Mouse (Mus musculus) erythroblast, embryonic 14.5 days (primary cell): ENCODE data around the gene E2f1. TPM values are rescaled to one million over a fixed set of nuclear protein-coding genes. Genes with fewer than 3 reads are reported as not detected.

Source experiments
- H3K27me3 ChIP-seq: 2 replicates; pipeline ENCODE4 v1.6.1; 2012; ENCODE audit warnings: inconsistent platforms; ENCODE audit not compliant: control insufficient read depth
- H3K36me3 ChIP-seq: 2 replicates; pipeline ENCODE4 v1.6.1; 2012; ENCODE audit warnings: mild to moderate bottlenecking, inconsistent platforms; ENCODE audit not compliant: control insufficient read depth
- H3K4me1 ChIP-seq: 2 replicates; pipeline ENCODE4 v1.6.1; 2012; ENCODE audit warnings: inconsistent platforms; ENCODE audit not compliant: control insufficient read depth
- H3K4me3 ChIP-seq: replicated peaks from 2 replicates; pipeline ENCODE3; 2012; ENCODE audit warnings: moderate library complexity, mild to moderate bottlenecking, inconsistent platforms
- H3K9me3 ChIP-seq: 2 replicates; pipeline ENCODE4 v1.6.1; 2012; ENCODE audit warnings: low read length, inconsistent platforms, mixed read lengths; ENCODE audit not compliant: control insufficient read depth
- GATA1 ChIP-seq: IDR thresholded peaks from 2 replicates; pipeline ENCODE4 v1.6.1; 2012; ENCODE audit warnings: low read length, inconsistent platforms, mixed read lengths
- TAL1 ChIP-seq: IDR thresholded peaks from 3 replicates; pipeline ENCODE4 v1.6.1; 2012; ENCODE audit warnings: low read length, inconsistent platforms, mixed read lengths
- polyA plus RNA-seq: library from polyadenylated mRNA; stranded (reverse); fragments of >175 nt; gene quantifications from 2 replicates; pipeline ENCODE4 v1.2.3, GENCODE M21; 2012

Gene E2f1
- polyA plus RNA-seq, 1 experiment = 22.6 TPM

DNA sequence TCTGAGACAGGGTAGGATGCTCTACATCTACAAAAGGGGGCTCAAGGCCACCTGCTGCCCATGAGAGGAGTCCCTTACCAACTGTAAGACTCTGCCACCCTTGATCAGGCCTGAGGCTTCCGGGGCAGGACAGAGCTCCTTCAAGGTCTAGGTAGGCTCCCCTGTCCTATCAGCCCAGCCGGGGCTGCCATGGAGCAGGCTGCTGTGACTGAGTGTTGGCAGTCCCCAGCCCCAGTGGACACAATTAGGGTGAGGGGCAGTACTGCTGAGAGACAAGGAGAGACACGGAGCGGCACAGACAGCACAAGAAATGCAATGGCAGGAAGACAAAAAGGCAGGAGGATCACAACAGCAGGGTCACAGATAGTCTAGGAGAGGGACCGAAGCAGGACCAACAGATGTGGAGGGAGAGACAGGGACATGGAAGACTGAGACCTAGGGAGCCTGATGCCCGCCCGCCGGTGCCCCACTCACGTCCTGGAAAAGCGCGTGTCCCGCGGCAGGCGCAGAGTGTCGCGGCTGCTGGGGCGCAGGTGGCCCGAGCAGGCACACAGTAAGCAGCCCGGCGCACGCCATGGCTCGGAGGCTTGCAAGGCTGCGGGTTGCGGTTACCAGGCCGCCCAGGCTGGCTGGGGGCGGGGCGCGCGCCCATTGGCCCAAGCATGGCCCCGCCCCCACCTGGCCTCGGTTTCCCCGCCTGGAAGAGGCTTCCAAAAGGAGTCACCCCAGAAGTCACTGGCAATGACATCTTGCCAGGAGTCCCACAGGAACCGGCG is 11.2 kb downstream of the E2f1 start, which contains the start of gene Necab3:
Gene Necab3 (minus strand): TSS at position 627 of the 776 bp plus-strand sequence.
- TF ChIP-seq GATA1 (no peak), TAL1 (no peak)
- Histone ChIP-seq H3K4me3 (peak within 1 kb of the TSS; percentile 54), H3K27me3 (no peaks in the 10 kb centered on the region)

DNA sequence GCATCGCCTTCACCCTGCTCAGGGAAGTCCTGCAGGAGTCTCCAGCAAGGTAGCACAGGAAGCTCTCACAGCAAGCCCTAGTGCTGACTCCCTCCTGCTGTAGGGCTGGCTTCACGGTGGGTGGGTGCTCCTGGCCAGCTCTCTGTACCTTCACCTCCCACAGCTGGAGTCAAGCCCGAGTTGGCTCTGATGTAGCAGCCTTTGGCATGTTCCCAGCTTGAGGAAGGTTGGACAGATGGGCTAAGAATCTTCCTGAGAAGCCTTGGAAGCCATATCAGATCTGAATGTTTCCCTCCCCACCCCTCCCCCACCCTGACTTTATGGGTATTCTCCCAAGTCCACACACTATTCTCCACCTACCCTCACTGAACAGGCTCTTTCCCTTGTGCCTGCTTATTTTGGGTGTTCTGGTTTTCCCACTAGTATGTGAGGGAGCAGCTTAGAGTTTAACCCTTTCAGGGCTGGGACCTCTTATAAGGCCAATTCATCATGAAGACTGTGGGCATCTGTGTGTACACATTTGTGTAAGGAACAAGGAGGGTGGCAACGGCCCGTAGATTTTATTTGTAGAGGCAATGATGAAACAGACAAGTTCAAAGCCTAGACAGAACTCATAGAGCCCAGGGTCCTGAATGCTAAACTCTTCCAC is 12.4 kb downstream of the E2f1 start:
- no peak for TF ChIP-seq GATA1
- TF ChIP-seq TAL1 = no peak
- Histone ChIP-seq H3K36me3 (peaks cover 58% of the 10 kb centered on the region), H3K4me1 (peaks cover 42% of the 10 kb centered on the region)

More for the DNA sequence above, 11.2 kb downstream of the E2f1 start, which contains the start of gene Necab3:
- H3K9me3 ChIP-seq = no peaks in the 10 kb centered on the region
- H3K36me3 ChIP-seq = peaks cover 65% of the 10 kb centered on the region
- H3K4me1 ChIP-seq = peaks cover 36% of the 10 kb centered on the region

DNA sequence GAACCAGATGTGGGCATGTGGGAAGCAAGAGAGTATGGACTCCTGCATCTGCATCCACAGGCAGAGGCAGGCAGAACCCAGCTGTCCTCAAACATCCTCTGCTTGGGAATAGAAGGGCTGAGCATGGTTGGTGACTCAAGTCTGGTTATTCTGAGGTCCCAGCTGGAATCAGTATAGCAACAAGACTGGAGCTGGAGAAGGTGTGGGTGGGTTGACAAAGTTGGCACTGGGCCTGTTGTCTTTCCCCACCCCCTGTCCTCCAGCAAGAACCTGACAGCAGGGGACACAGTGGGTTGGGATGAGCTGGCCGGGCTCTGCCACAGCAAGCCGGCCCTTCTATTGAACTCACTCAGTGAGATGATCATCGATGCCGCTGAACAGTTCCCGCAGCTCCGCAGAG is 14.5 kb downstream of the E2f1 start:
- H3K4me3 ChIP-seq = no peak overlapping the region
- H3K4me1 ChIP-seq = peaks cover 42% of the 10 kb centered on the region
- no peaks in the 10 kb centered on the region for H3K9me3 ChIP-seq
- peaks cover 37% of the 10 kb centered on the region for H3K36me3 ChIP-seq
- H3K27me3 ChIP-seq = peaks cover 26% of the 10 kb centered on the region
- TF ChIP-seq GATA1 = no peak
- no peak for TF ChIP-seq TAL1

More for the DNA sequence above, 12.4 kb downstream of the E2f1 start:
- no peak overlapping the region for H3K4me3 ChIP-seq
- H3K27me3 ChIP-seq = peaks cover 6% of the 10 kb centered on the region
- H3K9me3 ChIP-seq = no peaks in the 10 kb centered on the region

DNA sequence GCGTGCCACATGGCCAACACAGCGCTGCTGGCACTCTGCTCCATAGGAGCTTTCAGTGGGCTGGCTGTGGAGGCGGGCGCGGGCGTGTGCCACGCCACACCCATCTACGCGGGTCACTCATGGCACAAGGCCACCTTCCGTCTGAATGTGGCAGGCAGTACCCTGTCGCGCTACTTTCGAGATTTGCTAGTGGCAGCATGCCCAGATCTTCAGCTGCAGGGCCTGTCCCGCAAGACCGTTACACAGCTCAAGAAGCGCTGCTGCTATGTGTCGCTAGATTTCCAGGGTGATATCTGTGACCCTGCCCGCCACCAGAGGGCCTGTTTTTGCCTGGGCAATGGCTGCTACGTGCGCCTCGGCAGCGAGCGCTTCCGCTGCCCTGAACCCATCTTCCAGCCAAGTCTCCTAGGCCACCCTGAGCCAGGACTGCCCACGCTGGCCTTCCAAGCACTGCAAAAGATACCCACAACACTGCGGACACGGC is 17.2 kb downstream of the E2f1 start:
- peaks cover 44% of the 10 kb centered on the region for H3K27me3 ChIP-seq
- H3K9me3 ChIP-seq = peaks cover 4% of the 10 kb centered on the region; the same call in 1 of the 2 replicates
- H3K4me3 ChIP-seq = peak overlapping the region; percentile 34
- peaks cover 16% of the 10 kb centered on the region for H3K36me3 ChIP-seq
- TF ChIP-seq GATA1 (no peak), TAL1 (no peak)
- H3K4me1 ChIP-seq = peaks cover 33% of the 10 kb centered on the region

DNA sequence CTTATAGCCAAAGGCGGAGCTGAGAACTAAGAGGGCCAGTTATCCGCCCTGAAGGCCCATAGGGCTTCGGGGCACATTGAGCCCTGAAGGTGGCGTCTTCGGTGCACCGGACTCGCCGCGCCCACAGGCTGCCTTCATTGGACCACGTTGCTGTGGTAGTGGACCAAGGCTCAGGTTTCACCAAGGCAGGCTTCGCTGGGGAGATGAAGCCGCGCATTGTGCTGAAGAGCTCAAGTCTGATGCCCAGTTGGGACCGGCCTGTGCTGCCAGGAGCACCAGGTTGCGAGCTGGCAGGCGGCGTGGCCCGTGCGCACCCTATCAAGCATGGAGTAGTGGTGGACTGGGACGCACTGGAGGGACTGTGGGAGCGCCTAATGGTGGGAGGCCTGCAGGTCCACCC is 17.8 kb downstream of the E2f1 start:
- H3K4me3 ChIP-seq = peak overlapping the region; percentile 34
- peaks cover 28% of the 10 kb centered on the region for H3K4me1 ChIP-seq
- H3K9me3 ChIP-seq = peaks cover 4% of the 10 kb centered on the region; the same call in 1 of the 2 replicates
- TF ChIP-seq GATA1 (no peak), TAL1 (no peak)
- peaks cover 16% of the 10 kb centered on the region for H3K36me3 ChIP-seq
- peaks cover 44% of the 10 kb centered on the region for H3K27me3 ChIP-seq

DNA sequence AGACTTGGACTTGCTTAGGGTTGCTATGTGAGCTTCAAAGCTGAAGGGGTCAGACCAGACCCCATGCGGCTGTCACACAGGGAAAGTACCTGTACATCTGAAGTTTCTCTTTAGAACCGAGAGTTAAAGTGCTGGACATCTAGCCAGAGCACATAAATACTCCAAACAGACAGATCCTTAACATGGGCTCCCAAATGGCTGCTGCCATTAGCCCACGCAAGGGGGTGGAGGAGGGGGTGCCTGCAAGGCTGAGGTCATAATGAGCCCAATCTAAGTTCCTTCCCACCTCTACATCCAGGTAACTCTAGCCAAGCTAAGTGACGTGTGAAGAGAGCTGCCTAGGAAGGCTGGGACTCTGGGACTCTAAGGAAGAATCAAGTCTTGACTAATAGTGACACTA is 18.2 kb downstream of the E2f1 start, which contains the start of gene Actl10:
Gene Actl10 (plus strand): TSS at position 301 of the 400 bp plus-strand sequence.
- peaks cover 16% of the 10 kb centered on the region for H3K36me3 ChIP-seq
- TF ChIP-seq TAL1 (no peak), GATA1 (no peak)
- H3K4me3 ChIP-seq = peak within 1 kb of the TSS; percentile 34

DNA sequence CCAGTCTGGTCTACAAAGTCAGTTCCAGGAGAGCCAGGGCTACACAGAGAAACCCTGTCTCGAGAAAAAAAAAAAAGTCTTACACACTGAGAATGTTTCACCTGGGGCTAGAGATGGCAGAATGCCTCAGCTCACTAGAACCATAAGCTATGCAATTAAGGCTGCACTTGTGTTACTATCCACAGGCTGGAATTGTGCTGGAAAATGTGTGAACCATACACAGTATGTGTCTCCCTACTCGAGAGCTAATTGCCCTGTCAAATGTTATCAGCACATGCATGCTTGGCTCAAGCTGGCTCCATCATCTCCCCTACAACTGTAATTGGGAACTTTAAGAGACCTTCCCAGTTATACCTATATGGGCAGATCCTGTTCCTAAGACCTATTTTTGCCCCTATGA is 18.8 kb downstream of the E2f1 start:
- peaks cover 16% of the 10 kb centered on the region for H3K36me3 ChIP-seq
- TF ChIP-seq TAL1 (no peak), GATA1 (no peak)

More for the DNA sequence above, 18.2 kb downstream of the E2f1 start, which contains the start of gene Actl10:
- Histone ChIP-seq H3K4me1 (peaks cover 27% of the 10 kb centered on the region), H3K27me3 (peaks cover 44% of the 10 kb centered on the region), H3K9me3 (peaks cover 4% of the 10 kb centered on the region; the same call in 1 of the 2 replicates)

DNA sequence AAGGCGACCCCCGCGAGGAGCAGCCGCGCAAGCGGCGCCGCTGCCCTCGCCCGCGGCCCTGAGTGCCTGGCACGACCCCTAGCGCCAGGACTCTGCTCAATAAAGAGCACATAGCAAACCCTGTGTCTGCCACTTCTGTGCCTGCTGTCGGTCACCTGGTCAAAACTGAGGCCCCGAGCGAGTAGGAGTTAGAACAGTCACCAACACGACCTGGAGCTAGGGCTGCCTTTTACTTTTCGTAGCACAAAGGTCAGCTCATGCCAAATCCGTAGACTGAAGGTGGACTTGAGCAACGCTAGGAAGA is 19.9 kb downstream of the E2f1 start:
- H3K36me3 ChIP-seq = peaks cover 11% of the 10 kb centered on the region
- peaks cover 4% of the 10 kb centered on the region; the same call in 1 of the 2 replicates for H3K9me3 ChIP-seq
- H3K4me1 ChIP-seq = peaks cover 27% of the 10 kb centered on the region
- H3K4me3 ChIP-seq = no peak overlapping the region
- peaks cover 44% of the 10 kb centered on the region for H3K27me3 ChIP-seq
- TF ChIP-seq TAL1 (no peak), GATA1 (no peak)

More for the DNA sequence above, 18.8 kb downstream of the E2f1 start:
- Histone ChIP-seq H3K27me3 (peaks cover 44% of the 10 kb centered on the region), H3K4me1 (peaks cover 27% of the 10 kb centered on the region), H3K4me3 (no peak overlapping the region), H3K9me3 (peaks cover 4% of the 10 kb centered on the region; the same call in 1 of the 2 replicates)
